Mouse (Mus musculus) liver, embryonic 11.5 days (tissue): ENCODE measurements around the gene Myo16. TPM values are rescaled to one million over a fixed set of nuclear protein-coding genes. Genes with fewer than 3 reads are reported as not detected.

Source experiments
- ATAC-seq: fragments of 200-750 bp; cut with Nextera tagmentation; replicated peaks from 2 replicates; pipeline ENCODE4 v1.8.0; 2017; ENCODE audit warnings: moderate number of reproducible peaks, mild to moderate bottlenecking, moderate TSS enrichment, moderate library complexity; ENCODE audit not compliant: low FRiP score
- DNase-seq: peaks from one replicate; pipeline ENCODE4 v3.0.0-alpha.2; 2017; ENCODE audit warnings: low spot score
- H3K27ac ChIP-seq: fragments of 300-500 bp; sonication (generic); 2 replicates; pipeline ENCODE4 v1.5.1; 2014; ENCODE audit warnings: mild to moderate bottlenecking, low read depth, low read length, control low read depth
- H3K27me3 ChIP-seq: fragments of 300-500 bp; sonication (generic); replicated peaks from 2 replicates; pipeline ENCODE4 v1.6.1; 2014; ENCODE audit warnings: low read length, mixed read lengths; ENCODE audit not compliant: control insufficient read depth, insufficient read depth
- H3K36me3 ChIP-seq: fragments of 300-500 bp; sonication (generic); 2 replicates; pipeline ENCODE4 v1.6.1; 2014; ENCODE audit warnings: mild to moderate bottlenecking, low read length, moderate library complexity, mixed read lengths; ENCODE audit not compliant: control insufficient read depth, insufficient read depth
- H3K4me1 ChIP-seq: fragments of 300-500 bp; sonication (generic); replicated peaks from 2 replicates; pipeline ENCODE4 v1.6.1; 2014; ENCODE audit warnings: low read length, mixed read lengths; ENCODE audit not compliant: control insufficient read depth, insufficient read depth
- H3K4me2 ChIP-seq: fragments of 300-500 bp; sonication (generic); 2 replicates; pipeline ENCODE4 v1.6.1; 2014; ENCODE audit warnings: mild to moderate bottlenecking, control low read depth, moderate library complexity
- H3K4me3 ChIP-seq: fragments of 300-500 bp; sonication (generic); 2 replicates; pipeline ENCODE4 v1.5.1; 2014; ENCODE audit warnings: low read depth, low read length, control low read depth
- H3K9ac ChIP-seq: fragments of 300-500 bp; sonication (generic); 2 replicates; pipeline ENCODE4 v1.6.1; 2014; ENCODE audit warnings: low read depth, low read length, control low read depth
- H3K9me3 ChIP-seq: fragments of 300-500 bp; sonication (generic); 2 replicates; pipeline ENCODE4 v1.6.1; 2016; ENCODE audit warnings: low read length, inconsistent platforms, mixed read lengths; ENCODE audit not compliant: control insufficient read depth
- WGBS: fragments of 180-500 bp; shearing (Covaris S2); extraction: QIAGEN DNeasy Blood & Tissue Kit; methylation state at CpG from one replicate; pipeline ENCODE4 v1.1.7; 2014; 5-methylcytosine and 5-hydroxymethylcytosine counted together
- polyA plus RNA-seq: library from polyadenylated mRNA; unstranded; fragments of >200 nt; fragmentation: Nextera tagmentation; extraction: Ambion mirVana; gene quantifications from 2 replicates; pipeline ENCODE4 v1.2.1, GENCODE M21; 2014

Gene Myo16
- polyA plus RNA-seq, 1 experiment from 2014 or later, result 0.07 TPM

GRCm38 (mm10) chr8:10633360-10634140 is 479.8 kb downstream of the Myo16 start:
- Histone ChIP-seq H3K4me1 (no peaks in the 10 kb centered on the region; the same call in 1 of the 2 replicates), H3K36me3 (no peaks in the 10 kb centered on the region), H3K4me2 (no peak overlapping the region), H3K27ac (no peak overlapping the region), H3K27me3 (no peaks in the 10 kb centered on the region), H3K9me3 (no peaks in the 10 kb centered on the region), H3K9ac (no peak overlapping the region), H3K4me3 (no peak overlapping the region)
- 49% methylated on average over 11 of the region's 12 CpGs for WGBS
- DNase-seq (no peak), ATAC-seq (no peak)

GRCm38 (mm10) chr8:10634421-10634820 is 480.7 kb downstream of the Myo16 start:
- 74% methylated on average over 13 of the region's 13 CpGs for WGBS
- Histone ChIP-seq H3K4me2 (no peak overlapping the region), H3K4me3 (no peak overlapping the region), H3K27me3 (no peaks in the 10 kb centered on the region), H3K9me3 (no peaks in the 10 kb centered on the region), H3K27ac (no peak overlapping the region), H3K36me3 (no peaks in the 10 kb centered on the region), H3K4me1 (no peaks in the 10 kb centered on the region; the same call in 1 of the 2 replicates), H3K9ac (no peak overlapping the region)
- ATAC-seq (no peak), DNase-seq (no peak)

- Histone ChIP-seq H3K4me1 (peaks cover 9% of the 10 kb centered on the region; the same call in 1 of the 2 replicates), H3K9me3 (no peaks in the 10 kb centered on the region), H3K27ac (no peak overlapping the region), H3K4me3 (no peak overlapping the region), H3K9ac (no peak overlapping the region), H3K4me2 (no peak overlapping the region), H3K36me3 (no peaks in the 10 kb centered on the region), H3K27me3 (no peaks in the 10 kb centered on the region)
- ATAC-seq (no peak), DNase-seq (no peak)
- WGBS, result 83% methylated on average over 8 of the region's 8 CpGs
These were observed 485.2 kb downstream of the Myo16 start for GRCm38 (mm10) chr8:10638871-10639270.

GRCm38 (mm10) chr8:10640176-10640810 is 486.6 kb downstream of the Myo16 start:
- Histone ChIP-seq H3K4me3 (no peak overlapping the region), H3K4me1 (peaks cover 9% of the 10 kb centered on the region; the same call in 1 of the 2 replicates), H3K4me2 (no peak overlapping the region), H3K27ac (no peak overlapping the region), H3K9me3 (no peaks in the 10 kb centered on the region), H3K9ac (no peak overlapping the region), H3K36me3 (no peaks in the 10 kb centered on the region), H3K27me3 (no peaks in the 10 kb centered on the region)
- DNase-seq (no peak), ATAC-seq (no peak)
- 57% methylated on average over 9 of the region's 9 CpGs for WGBS

- WGBS, result 44% methylated on average over 7 of the region's 7 CpGs
- Histone ChIP-seq H3K4me2 (no peak overlapping the region), H3K4me1 (peaks cover 9% of the 10 kb centered on the region; the same call in 1 of the 2 replicates), H3K27ac (peak overlapping the region; percentile 43; the same call in 1 of the 2 replicates), H3K36me3 (no peaks in the 10 kb centered on the region), H3K27me3 (no peaks in the 10 kb centered on the region), H3K9me3 (no peaks in the 10 kb centered on the region), H3K4me3 (no peak overlapping the region), H3K9ac (no peak overlapping the region)
- ATAC-seq (peak; percentile 89), DNase-seq (no peak)
These were observed 487.1 kb downstream of the Myo16 start for GRCm38 (mm10) chr8:10640859-10641258.

- ATAC-seq (no peak), DNase-seq (no peak)
- Histone ChIP-seq H3K4me2 (no peak overlapping the region), H3K4me1 (peaks cover 9% of the 10 kb centered on the region; the same call in 1 of the 2 replicates), H3K4me3 (no peak overlapping the region), H3K9ac (no peak overlapping the region), H3K9me3 (no peaks in the 10 kb centered on the region), H3K36me3 (no peaks in the 10 kb centered on the region), H3K27ac (peak overlapping the region; percentile 43; the same call in 1 of the 2 replicates), H3K27me3 (no peaks in the 10 kb centered on the region)
These were observed 487.6 kb downstream of the Myo16 start for GRCm38 (mm10) chr8:10641343-10641742.

GRCm38 (mm10) chr8:10643244-10643643 is 489.5 kb downstream of the Myo16 start:
- no peak overlapping the region for H3K9ac ChIP-seq
- no peak overlapping the region for H3K27ac ChIP-seq
- H3K4me1 ChIP-seq, result peaks cover 9% of the 10 kb centered on the region; the same call in 1 of the 2 replicates
- ATAC-seq, result no peak
- no peaks in the 10 kb centered on the region for H3K9me3 ChIP-seq
- WGBS, result 62% methylated on average over 4 of the region's 4 CpGs
- no peak for DNase-seq
- H3K4me2 ChIP-seq, result no peak overlapping the region
- H3K4me3 ChIP-seq, result no peak overlapping the region
- no peaks in the 10 kb centered on the region; the same call in 1 of the 2 replicates for H3K27me3 ChIP-seq
- no peaks in the 10 kb centered on the region for H3K36me3 ChIP-seq

- Histone ChIP-seq H3K9me3 (no peaks in the 10 kb centered on the region), H3K4me3 (no peak overlapping the region), H3K36me3 (no peaks in the 10 kb centered on the region), H3K9ac (no peak overlapping the region), H3K27ac (no peak overlapping the region), H3K27me3 (no peaks in the 10 kb centered on the region; the same call in 1 of the 2 replicates), H3K4me1 (peaks cover 9% of the 10 kb centered on the region; the same call in 1 of the 2 replicates), H3K4me2 (no peak overlapping the region)
- 60% methylated on average over 3 of the region's 3 CpGs for WGBS
- no peak for DNase-seq
- no peak for ATAC-seq
These were observed 490.8 kb downstream of the Myo16 start for GRCm38 (mm10) chr8:10644481-10644880.
